Mouse (Mus musculus): Measurements from ENCODE around the gene Gm45716. TPM values are rescaled to one million over a fixed set of nuclear protein-coding genes. Genes with fewer than 3 reads are reported as not detected.
A peak's percentile ranks its signal among the peaks of the same experiment; 100 is the strongest.

Gm45716 gene
- 0.55 and 0.63 TPM in 2 replicates for polyA plus RNA-seq (2012; rRNA removed)

DNA sequence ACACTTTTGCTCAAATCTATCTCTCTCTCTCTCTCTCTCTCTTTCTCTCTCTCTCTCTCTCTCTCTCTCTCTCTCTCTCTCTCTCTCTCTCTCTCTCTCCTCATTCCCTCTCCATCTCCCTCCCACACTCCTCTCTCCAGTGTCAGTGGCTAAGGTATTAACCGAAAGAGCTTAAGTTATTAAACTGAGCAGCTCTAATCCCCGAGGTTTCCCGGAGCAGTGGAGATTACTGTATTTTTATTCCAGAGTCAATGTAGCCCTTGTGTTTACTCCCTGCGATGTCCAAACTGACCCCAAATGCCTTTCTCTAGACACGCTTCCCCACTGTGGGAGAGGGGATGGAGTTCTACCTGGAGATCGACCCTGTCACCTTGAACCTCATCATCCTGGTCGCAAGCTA lies at the start of gene Gm45716:
Gene Gm45716 (plus strand): TSS at position 243 of the 400 bp plus-strand sequence.
- TF ChIP-seq CTCF (IDR thresholded peaks at IDR 0.05; ENCODE audit: control insufficient read depth, insufficient read depth, insufficient replicate concordance, low read depth, low read length) (no peak), POLR2A (IDR thresholded peaks at IDR 0.05; ENCODE audit: control insufficient read depth, low read depth, low read length) (no peak)
- no peaks in the 10 kb centered on the region for H3K4me1 ChIP-seq (ENCODE audit: control insufficient read depth, insufficient read depth, low read length)
- no peaks in the 10 kb centered on the region for H3K27me3 ChIP-seq (ENCODE audit: control insufficient read depth, insufficient read depth, low read length)

DNA sequence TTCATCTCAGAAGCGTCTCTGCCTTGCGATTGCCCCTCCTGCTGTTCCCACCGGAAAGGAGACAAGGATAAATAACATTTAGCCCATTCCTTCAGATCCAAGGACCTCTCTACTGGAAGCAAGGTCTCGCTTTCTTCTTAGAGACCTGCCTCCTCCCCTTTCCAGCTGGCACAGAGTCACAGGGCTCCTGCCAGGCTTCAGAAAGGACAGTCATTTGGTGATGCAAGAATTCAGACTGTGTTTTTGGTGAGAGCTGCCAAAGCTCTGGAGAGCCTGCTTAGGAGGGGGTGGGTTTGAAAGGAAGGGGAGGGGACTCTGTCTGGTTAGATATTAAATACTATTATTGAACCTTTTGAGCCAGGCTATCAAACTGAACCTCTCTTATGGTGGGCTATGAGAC lies 45.1 kb upstream of the Gm45716 start:
- TF ChIP-seq CTCF (IDR thresholded peaks at IDR 0.05; ENCODE audit: control insufficient read depth, insufficient read depth, insufficient replicate concordance, low read depth, low read length), result no peak
- H3K36me3 ChIP-seq (ENCODE audit: control insufficient read depth, insufficient read depth, low read length), result no peaks in the 10 kb centered on the region

More for the DNA sequence above, at the start of gene Gm45716:
- H3K36me3 ChIP-seq (ENCODE audit: control insufficient read depth, insufficient read depth, low read length), result no peaks in the 10 kb centered on the region
- no peak within 1 kb of the TSS for H3K4me3 ChIP-seq (ENCODE audit: control insufficient read depth, low read depth, low read length)
- no peak within 1 kb of the TSS for H3K27ac ChIP-seq (ENCODE audit: control insufficient read depth, insufficient read depth, low read depth, low read length)

DNA sequence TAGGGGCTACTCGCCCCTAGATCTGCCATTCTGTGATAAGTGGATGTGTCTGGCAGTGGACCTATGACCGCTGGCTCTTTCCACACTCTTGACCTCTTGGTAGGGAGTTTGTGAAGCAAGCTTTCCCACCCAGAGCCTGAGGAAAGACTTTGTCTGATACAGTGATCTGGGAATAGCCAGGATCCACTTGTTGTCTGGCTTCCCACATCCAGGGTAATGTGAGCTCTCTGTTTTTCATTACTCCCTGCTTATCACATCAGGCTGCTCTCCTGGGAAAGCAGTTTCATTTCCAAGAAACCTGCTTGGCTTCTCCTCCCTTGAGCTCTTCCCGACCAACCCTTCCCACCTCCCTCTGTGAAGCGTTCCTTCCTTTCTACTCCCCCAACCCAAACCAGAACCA lies 44.5 kb upstream of the Gm45716 start:
- Histone ChIP-seq H3K4me1 (ENCODE audit: control insufficient read depth, insufficient read depth, low read length) (no peaks in the 10 kb centered on the region), H3K36me3 (ENCODE audit: control insufficient read depth, insufficient read depth, low read length) (no peaks in the 10 kb centered on the region), H3K27ac (ENCODE audit: control insufficient read depth, insufficient read depth, low read depth, low read length) (peak overlapping the region; percentile 68), H3K27me3 (ENCODE audit: control insufficient read depth, insufficient read depth, low read length) (no peaks in the 10 kb centered on the region), H3K4me3 (ENCODE audit: control insufficient read depth, low read depth, low read length) (no peak overlapping the region)
- no peak for TF ChIP-seq CTCF (IDR thresholded peaks at IDR 0.05; ENCODE audit: control insufficient read depth, insufficient read depth, insufficient replicate concordance, low read depth, low read length)
- no peak for TF ChIP-seq POLR2A (IDR thresholded peaks at IDR 0.05; ENCODE audit: control insufficient read depth, low read depth, low read length)

More for the DNA sequence above, 45.1 kb upstream of the Gm45716 start:
- H3K4me1 ChIP-seq (ENCODE audit: control insufficient read depth, insufficient read depth, low read length), result no peaks in the 10 kb centered on the region
- peak overlapping the region; percentile 68 for H3K27ac ChIP-seq (ENCODE audit: control insufficient read depth, insufficient read depth, low read depth, low read length)
- H3K27me3 ChIP-seq (ENCODE audit: control insufficient read depth, insufficient read depth, low read length), result no peaks in the 10 kb centered on the region
- H3K4me3 ChIP-seq (ENCODE audit: control insufficient read depth, low read depth, low read length), result no peak overlapping the region

DNA sequence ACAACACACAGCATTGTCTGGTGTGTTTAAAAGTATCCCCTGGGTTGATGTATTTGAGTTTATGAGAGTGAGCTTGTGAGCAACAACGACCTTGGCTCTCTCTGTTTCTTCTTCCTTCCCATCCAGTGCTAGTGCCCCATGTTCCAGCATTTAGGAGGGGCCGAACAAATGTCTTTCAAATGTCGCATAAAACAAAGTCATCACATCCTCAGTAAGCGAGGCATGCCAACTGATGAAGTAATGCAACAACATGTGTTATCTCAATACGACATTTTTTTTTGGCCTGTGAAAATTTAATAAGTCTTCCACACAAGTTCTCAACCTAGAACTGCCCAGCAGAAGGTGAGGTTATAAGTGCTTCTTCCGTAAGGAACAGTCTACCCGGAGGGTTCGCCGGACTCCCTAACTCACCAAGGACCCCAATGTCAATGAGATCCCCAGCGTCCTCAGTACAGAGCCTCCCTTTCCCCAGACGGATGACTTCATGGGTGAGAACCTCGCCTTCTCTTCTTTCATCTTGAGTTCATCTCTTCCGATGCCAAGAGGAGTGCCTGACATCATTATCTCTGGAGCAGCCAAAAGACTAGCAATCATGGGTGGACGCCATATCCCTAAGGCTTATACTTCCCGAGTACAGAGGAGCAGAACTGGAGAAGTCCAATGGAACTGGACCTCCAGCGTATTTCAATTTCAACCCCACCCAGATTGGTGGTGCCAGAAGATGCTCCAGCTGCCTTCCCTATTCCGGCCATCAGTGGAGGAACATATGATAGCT lies 41.2 kb upstream of the Gm45716 start:
- TF ChIP-seq CTCF (IDR thresholded peaks at IDR 0.05; ENCODE audit: control insufficient read depth, insufficient read depth, insufficient replicate concordance, low read depth, low read length), result no peak
- TF ChIP-seq POLR2A (IDR thresholded peaks at IDR 0.05; ENCODE audit: control insufficient read depth, low read depth, low read length), result no peak
- Histone ChIP-seq H3K27ac (ENCODE audit: control insufficient read depth, insufficient read depth, low read depth, low read length) (no peak overlapping the region), H3K27me3 (ENCODE audit: control insufficient read depth, insufficient read depth, low read length) (no peaks in the 10 kb centered on the region), H3K4me1 (ENCODE audit: control insufficient read depth, insufficient read depth, low read length) (no peaks in the 10 kb centered on the region), H3K4me3 (ENCODE audit: control insufficient read depth, low read depth, low read length) (no peak overlapping the region), H3K36me3 (ENCODE audit: control insufficient read depth, insufficient read depth, low read length) (no peaks in the 10 kb centered on the region)

DNA sequence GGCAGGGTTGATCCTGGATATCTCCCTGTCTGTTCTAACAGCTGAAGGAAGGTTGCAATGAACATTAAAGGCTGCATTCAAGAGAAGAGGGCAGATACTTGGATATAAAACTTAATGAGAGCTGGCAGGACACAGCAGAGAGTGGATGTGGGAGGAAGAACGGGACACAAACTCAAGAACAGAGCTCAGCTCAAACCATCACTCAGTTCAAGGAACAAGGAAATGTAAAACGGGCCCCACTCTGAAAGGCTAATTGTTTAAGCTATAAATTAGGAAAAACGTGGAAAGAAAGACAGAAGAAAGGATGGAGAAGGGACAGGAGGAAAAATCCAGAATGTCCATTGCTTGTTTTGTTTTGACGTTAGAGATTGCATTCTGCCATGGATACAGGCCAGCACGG lies 32.4 kb upstream of the Gm45716 start:
- no peak overlapping the region for H3K4me3 ChIP-seq (ENCODE audit: control insufficient read depth, low read depth, low read length)
- no peaks in the 10 kb centered on the region for H3K27me3 ChIP-seq (ENCODE audit: control insufficient read depth, insufficient read depth, low read length)
- no peak overlapping the region for H3K27ac ChIP-seq (ENCODE audit: control insufficient read depth, insufficient read depth, low read depth, low read length)
- no peaks in the 10 kb centered on the region for H3K36me3 ChIP-seq (ENCODE audit: control insufficient read depth, insufficient read depth, low read length)
- TF ChIP-seq CTCF (IDR thresholded peaks at IDR 0.05; ENCODE audit: control insufficient read depth, insufficient read depth, insufficient replicate concordance, low read depth, low read length) (no peak), POLR2A (IDR thresholded peaks at IDR 0.05; ENCODE audit: control insufficient read depth, low read depth, low read length) (no peak)
- H3K4me1 ChIP-seq (ENCODE audit: control insufficient read depth, insufficient read depth, low read length), result no peaks in the 10 kb centered on the region

DNA sequence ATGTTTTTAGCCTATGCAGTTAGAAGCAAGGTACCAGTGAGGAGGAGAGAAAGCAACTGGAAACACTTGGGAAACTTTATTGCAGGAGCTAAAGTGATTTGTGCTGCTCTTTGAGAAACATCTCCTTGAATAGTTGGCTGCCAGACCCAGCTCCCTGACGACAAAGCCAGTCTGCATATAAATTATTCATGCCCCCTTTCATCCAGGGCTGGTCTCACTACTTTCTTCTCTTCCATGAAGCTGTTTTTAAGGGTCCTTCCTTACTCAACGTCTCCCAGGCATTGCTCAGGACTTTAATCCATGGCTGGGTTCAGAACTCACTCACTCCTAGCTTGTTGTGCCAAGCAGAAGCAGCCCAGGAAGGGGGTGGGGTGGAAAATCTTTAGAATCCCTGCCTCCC lies 32.0 kb upstream of the Gm45716 start:
- no peak for TF ChIP-seq POLR2A (IDR thresholded peaks at IDR 0.05; ENCODE audit: control insufficient read depth, low read depth, low read length)
- no peak for TF ChIP-seq CTCF (IDR thresholded peaks at IDR 0.05; ENCODE audit: control insufficient read depth, insufficient read depth, insufficient replicate concordance, low read depth, low read length)
- Histone ChIP-seq H3K4me1 (ENCODE audit: control insufficient read depth, insufficient read depth, low read length) (no peaks in the 10 kb centered on the region), H3K27ac (ENCODE audit: control insufficient read depth, insufficient read depth, low read depth, low read length) (no peak overlapping the region), H3K36me3 (ENCODE audit: control insufficient read depth, insufficient read depth, low read length) (no peaks in the 10 kb centered on the region), H3K27me3 (ENCODE audit: control insufficient read depth, insufficient read depth, low read length) (no peaks in the 10 kb centered on the region), H3K4me3 (ENCODE audit: control insufficient read depth, low read depth, low read length) (no peak overlapping the region)

DNA sequence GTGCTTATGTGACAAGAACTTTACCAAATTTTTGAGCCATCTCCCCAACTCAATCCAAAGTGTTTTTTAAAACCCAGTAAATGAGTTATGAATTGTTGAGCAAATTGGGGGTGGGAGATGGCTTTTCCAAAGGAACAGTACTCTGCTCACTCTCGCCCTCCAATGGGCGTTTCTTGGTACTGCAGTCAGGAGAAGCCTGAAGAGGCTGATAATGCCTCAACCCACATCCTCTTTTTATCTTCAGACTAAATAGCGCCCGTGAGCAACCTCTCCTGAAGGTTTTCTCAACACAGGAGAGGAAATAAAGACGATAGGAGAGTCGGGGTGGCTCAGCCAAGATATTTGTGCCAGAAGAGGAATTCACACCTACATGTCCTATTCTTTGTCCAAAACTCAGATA lies 19.7 kb upstream of the Gm45716 start:
- TF ChIP-seq CTCF (IDR thresholded peaks at IDR 0.05; ENCODE audit: control insufficient read depth, insufficient read depth, insufficient replicate concordance, low read depth, low read length), result peak; percentile 31; the same call in 1 of the 2 replicates
- TF ChIP-seq POLR2A (IDR thresholded peaks at IDR 0.05; ENCODE audit: control insufficient read depth, low read depth, low read length), result no peak
- peaks cover 3% of the 10 kb centered on the region; the same call in 1 of the 2 replicates for H3K4me1 ChIP-seq (ENCODE audit: control insufficient read depth, insufficient read depth, low read length)
- no peaks in the 10 kb centered on the region for H3K27me3 ChIP-seq (ENCODE audit: control insufficient read depth, insufficient read depth, low read length)
- H3K4me3 ChIP-seq (ENCODE audit: control insufficient read depth, low read depth, low read length), result no peak overlapping the region
- H3K36me3 ChIP-seq (ENCODE audit: control insufficient read depth, insufficient read depth, low read length), result no peaks in the 10 kb centered on the region
- H3K27ac ChIP-seq (ENCODE audit: control insufficient read depth, insufficient read depth, low read depth, low read length), result no peak overlapping the region
